In the genomic region with DNA sequence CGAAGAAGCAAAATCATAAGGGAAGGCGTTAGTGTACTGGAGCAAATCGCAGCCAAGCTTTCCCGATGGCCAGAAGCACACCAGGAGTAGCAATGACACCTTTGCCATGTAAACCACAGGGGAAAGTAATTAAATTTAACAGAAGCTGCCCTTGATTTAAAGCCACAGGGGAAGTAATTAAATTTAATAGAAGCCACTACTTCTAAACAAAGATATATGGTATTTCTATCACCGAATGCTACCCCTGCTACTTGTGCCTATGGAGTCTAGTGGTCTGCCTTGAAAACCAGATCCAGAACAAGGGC, we compare ENCODE assay signal across 24 mouse cellular contexts.
DNase-seq lines count a peak whose midpoint lies in the region; ATAC-seq lines count a peak whose summit lies in the region.
"Had no signal": no experiment of that assay in that cellular context is flagged by ENCODE, and none has a peak within 500 bp of the region (broad histone marks: within the 10 kb centered on the region; RNA-seq: fewer than 3 reads in every experiment).

No protein-coding gene starts in this region.

- no peak for ATAC-seq in hindbrain, embryonic 13.5 days (ENCODE audit: low FRiP score)
- ATAC-seq in hindbrain, embryonic 16.5 days = no peak
- no peak for ATAC-seq in midbrain, embryonic 14.5 days (ENCODE audit: low FRiP score, low TSS enrichment)
- ATAC-seq in midbrain, embryonic 11.5 days (ENCODE audit: low FRiP score) = no peak
- 0 out of 2 replicates have a peak, but pooled peaks have one; percentile 57 for ATAC-seq in limb, embryonic 11.5 days (ENCODE audit: insufficient number of reproducible peaks, low FRiP score, low TSS enrichment, low read depth)
- no peak for ATAC-seq in neural tube, embryonic 15.5 days (ENCODE audit: low FRiP score)
- ATAC-seq: activated CD4-positive, CD25-positive, alpha-beta regulatory T cell, adult 4 months; intestine, embryonic 15.5 days had no signal

- H3K9ac ChIP-seq in hindbrain, embryonic 13.5 days = no peak overlapping the region
- no peak overlapping the region for H3K9ac ChIP-seq in hindbrain, embryonic 16.5 days (ENCODE audit: low read depth, low read length)
- no peak overlapping the region for H3K9ac ChIP-seq in midbrain, embryonic 14.5 days (replicated peaks; ENCODE audit: low read length)
- no peak overlapping the region for H3K9ac ChIP-seq in midbrain, embryonic 11.5 days (ENCODE audit: low read length)
- H3K9ac ChIP-seq in limb, embryonic 11.5 days (ENCODE audit: low read length) = no peak overlapping the region
- no peak overlapping the region for H3K9ac ChIP-seq in neural tube, embryonic 15.5 days (replicated peaks)
- H3K9ac ChIP-seq: intestine, embryonic 15.5 days; limb, embryonic 15.5 days; liver, embryonic 15.5 days; lung, embryonic 15.5 days had no signal

- peak overlapping the region; percentile 40; the same call in 1 of the 2 replicates for H3K27ac ChIP-seq in hindbrain, embryonic 13.5 days
- no peak overlapping the region for H3K27ac ChIP-seq in hindbrain, embryonic 16.5 days (ENCODE audit: low read depth, low read length)
- H3K27ac ChIP-seq in midbrain, embryonic 14.5 days (replicated peaks; ENCODE audit: low read depth, low read length) = no peak overlapping the region; the same call in 1 of the 2 replicates
- H3K27ac ChIP-seq in midbrain, embryonic 11.5 days (ENCODE audit: low read depth, low read length) = no peak overlapping the region
- no peak overlapping the region for H3K27ac ChIP-seq in limb, embryonic 11.5 days (replicated peaks; ENCODE audit: low read depth, low read length)
- H3K27ac ChIP-seq in neural tube, embryonic 15.5 days (replicated peaks) = peak overlapping the region; percentile 24
- H3K27ac ChIP-seq: embryonic facial prominence, embryonic 10.5 days; intestine, embryonic 15.5 days; limb, embryonic 15.5 days; liver, embryonic 15.5 days; lung, embryonic 15.5 days; stomach, postnatal 0 days had no signal

- peaks cover 19% of the 10 kb centered on the region for H3K4me1 ChIP-seq in hindbrain, embryonic 13.5 days (replicated peaks)
- H3K4me1 ChIP-seq in hindbrain, embryonic 16.5 days (ENCODE audit: control insufficient read depth, insufficient read depth, low read depth, low read length) = peaks cover 4% of the 10 kb centered on the region
- H3K4me1 ChIP-seq in midbrain, embryonic 14.5 days (ENCODE audit: control insufficient read depth, insufficient read depth, low read length) = peaks cover 14% of the 10 kb centered on the region
- peaks cover under 1% of the 10 kb centered on the region; the same call in 1 of the 2 replicates for H3K4me1 ChIP-seq in midbrain, embryonic 11.5 days (ENCODE audit: control insufficient read depth, insufficient read depth, low read length)
- H3K4me1 ChIP-seq in limb, embryonic 11.5 days (ENCODE audit: control insufficient read depth, insufficient read depth, low read length) = peaks cover 2% of the 10 kb centered on the region; the same call in 1 of the 2 replicates
- peaks cover 15% of the 10 kb centered on the region for H3K4me1 ChIP-seq in neural tube, embryonic 15.5 days
- H3K4me1 ChIP-seq: intestine, embryonic 15.5 days; liver, embryonic 15.5 days; megakaryocyte, embryonic 14.5 days had no signal

- H3K36me3 ChIP-seq in hindbrain, embryonic 13.5 days = no peaks in the 10 kb centered on the region
- H3K36me3 ChIP-seq in hindbrain, embryonic 16.5 days (ENCODE audit: control insufficient read depth, insufficient read depth, low read length) = no peaks in the 10 kb centered on the region
- no peaks in the 10 kb centered on the region for H3K36me3 ChIP-seq in midbrain, embryonic 14.5 days (ENCODE audit: control insufficient read depth, insufficient read depth, low read length)
- no peaks in the 10 kb centered on the region for H3K36me3 ChIP-seq in midbrain, embryonic 11.5 days (ENCODE audit: control insufficient read depth, insufficient read depth, low read length)
- no peaks in the 10 kb centered on the region for H3K36me3 ChIP-seq in limb, embryonic 11.5 days (ENCODE audit: control insufficient read depth, insufficient read depth, low read length)
- no peaks in the 10 kb centered on the region for H3K36me3 ChIP-seq in neural tube, embryonic 15.5 days
- H3K36me3 ChIP-seq: embryonic facial prominence, embryonic 10.5 days; intestine, embryonic 15.5 days; limb, embryonic 15.5 days; liver, embryonic 15.5 days; lung, embryonic 15.5 days had no signal

- H3K27me3 ChIP-seq in hindbrain, embryonic 13.5 days = no peaks in the 10 kb centered on the region
- H3K27me3 ChIP-seq in hindbrain, embryonic 16.5 days (replicated peaks; ENCODE audit: control insufficient read depth, insufficient read depth, low read length) = no peaks in the 10 kb centered on the region
- no peaks in the 10 kb centered on the region for H3K27me3 ChIP-seq in midbrain, embryonic 14.5 days (ENCODE audit: control insufficient read depth, insufficient read depth, low read length)
- no peaks in the 10 kb centered on the region for H3K27me3 ChIP-seq in midbrain, embryonic 11.5 days (ENCODE audit: control insufficient read depth, insufficient read depth, low read length)
- no peaks in the 10 kb centered on the region for H3K27me3 ChIP-seq in limb, embryonic 11.5 days (ENCODE audit: control insufficient read depth, insufficient read depth, low read length)
- H3K27me3 ChIP-seq in neural tube, embryonic 15.5 days (replicated peaks) = no peaks in the 10 kb centered on the region
- H3K27me3 ChIP-seq: intestine, embryonic 15.5 days; liver, embryonic 15.5 days; lung, embryonic 15.5 days; megakaryocyte, embryonic 14.5 days had no signal

- DNase-seq in midbrain, embryonic 14.5 days = no peak
- no peak for DNase-seq in midbrain, embryonic 11.5 days (ENCODE audit: low spot score, missing footprints)
- DNase-seq in limb, embryonic 11.5 days (ENCODE audit: low spot score) = no peak
- no peak for DNase-seq in ovary, postnatal 14 days (ENCODE audit: low spot score)
- DNase-seq: adrenal gland, adult 8-10 months; cerebellum, adult 11-12 months; heart, postnatal 4 days; kidney, adult 8-10 months; kidney, postnatal 14 days; lung, postnatal 36 days; right cerebral cortex, postnatal 14 days; thymus, adult 2 months; thymus, postnatal 4 days had no signal

- H3K4me3 ChIP-seq in hindbrain, embryonic 13.5 days = no peak overlapping the region
- no peak overlapping the region for H3K4me3 ChIP-seq in hindbrain, embryonic 16.5 days (ENCODE audit: low read length)
- no peak overlapping the region for H3K4me3 ChIP-seq in midbrain, embryonic 14.5 days (replicated peaks; ENCODE audit: low read depth, low read length)
- no peak overlapping the region for H3K4me3 ChIP-seq in midbrain, embryonic 11.5 days (ENCODE audit: low read depth, low read length)
- H3K4me3 ChIP-seq in limb, embryonic 11.5 days (ENCODE audit: low read depth, low read length) = no peak overlapping the region
- no peak overlapping the region for H3K4me3 ChIP-seq in neural tube, embryonic 15.5 days (replicated peaks)
- H3K4me3 ChIP-seq: embryonic facial prominence, embryonic 10.5 days; intestine, embryonic 15.5 days; limb, embryonic 15.5 days; liver, embryonic 15.5 days; lung, embryonic 15.5 days; megakaryocyte, embryonic 14.5 days had no signal

- no peaks in the 10 kb centered on the region for H3K9me3 ChIP-seq in hindbrain, embryonic 13.5 days
- no peaks in the 10 kb centered on the region for H3K9me3 ChIP-seq in hindbrain, embryonic 16.5 days (ENCODE audit: control insufficient read depth, low read length)
- no peaks in the 10 kb centered on the region for H3K9me3 ChIP-seq in midbrain, embryonic 14.5 days (ENCODE audit: control insufficient read depth, low read length)
- H3K9me3 ChIP-seq in midbrain, embryonic 11.5 days (ENCODE audit: control insufficient read depth, low read length) = no peaks in the 10 kb centered on the region
- no peaks in the 10 kb centered on the region for H3K9me3 ChIP-seq in limb, embryonic 11.5 days (ENCODE audit: control insufficient read depth, low read length)
- H3K9me3 ChIP-seq in neural tube, embryonic 15.5 days (replicated peaks) = no peaks in the 10 kb centered on the region
- H3K9me3 ChIP-seq: embryonic facial prominence, embryonic 10.5 days; intestine, embryonic 15.5 days; limb, embryonic 15.5 days; liver, embryonic 15.5 days; lung, embryonic 15.5 days had no signal

- no peak overlapping the region for H3K4me2 ChIP-seq in hindbrain, embryonic 13.5 days
- H3K4me2 ChIP-seq in hindbrain, embryonic 16.5 days (ENCODE audit: low read length) = no peak overlapping the region
- 0 out of 2 replicates have a peak overlapping the region, but pooled peaks have one; percentile 4 for H3K4me2 ChIP-seq in midbrain, embryonic 14.5 days (ENCODE audit: low read length)
- H3K4me2 ChIP-seq in midbrain, embryonic 11.5 days = no peak overlapping the region
- H3K4me2 ChIP-seq in limb, embryonic 11.5 days (ENCODE audit: low read depth, severe bottlenecking) = no peak overlapping the region; the same call in 1 of the 2 replicates
- H3K4me2 ChIP-seq in neural tube, embryonic 15.5 days = no peak overlapping the region
- H3K4me2 ChIP-seq: intestine, embryonic 15.5 days; limb, embryonic 15.5 days; liver, embryonic 15.5 days; lung, embryonic 15.5 days had no signal

- 48% methylated on average over 5 of the region's 5 CpGs for WGBS in hindbrain, embryonic 13.5 days
- WGBS in hindbrain, embryonic 16.5 days = 49% methylated on average over 5 of the region's 5 CpGs
- 40% methylated on average over 5 of the region's 5 CpGs for WGBS in midbrain, embryonic 14.5 days
- 89% methylated on average over 5 of the region's 5 CpGs for WGBS in midbrain, embryonic 11.5 days
- 25% methylated on average over 5 of the region's 5 CpGs for WGBS in limb, embryonic 11.5 days
- 33% methylated on average over 5 of the region's 5 CpGs for WGBS in neural tube, embryonic 15.5 days

Comparison
In these comparisons a context has a peak if more than half of its experiments do, and no peak if none do; other contexts are left out.
1. H3K27ac ChIP-seq: peak in hindbrain, embryonic 13.5 days (single experiment) and neural tube, embryonic 15.5 days (single experiment); none in hindbrain, embryonic 16.5 days (single experiment), midbrain, embryonic 14.5 days (single experiment), midbrain, embryonic 11.5 days (single experiment) and limb, embryonic 11.5 days (single experiment).